Mouse (Mus musculus) heart, postnatal 4 days (tissue): ENCODE results near the gene Igf2bp1. TPM values are rescaled to one million over a fixed set of nuclear protein-coding genes. Genes with fewer than 3 reads are reported as not detected.
A peak's percentile ranks its signal among the peaks of the same experiment; 100 is the strongest.
"Not testable (repeated sequence)": the region's sequence is repeated elsewhere in the genome, so short reads cannot be mapped to it uniquely, and the experiment has no call there.

Experiments
- DNase-seq: peaks from one replicate; pipeline ENCODE4 v3.0.0; 2021
- total RNA-seq, 2 experiments: library from RNA; stranded (reverse); gene quantifications; 2 replicates each; pipeline ENCODE4 v1.2.3; 2021

The Igf2bp1 gene
- total RNA-seq, 2 experiments from 2014 or later: 6.3 to 10.6 TPM

- no peak for DNase-seq
Measured at GRCm38 (mm10) chr11:95959152-95959551, 46.6 kb downstream of the Igf2bp1 start.

- DNase-seq: no peak
Measured at GRCm38 (mm10) chr11:95958251-95958650, 47.5 kb downstream of the Igf2bp1 start.

- no peak for DNase-seq
Measured at GRCm38 (mm10) chr11:95957407-95957806, 48.3 kb downstream of the Igf2bp1 start.

GRCm38 (mm10) chr11:95953313-95953712 is 52.4 kb downstream of the Igf2bp1 start:
- DNase-seq: no peak

- DNase-seq: no peak
Measured at GRCm38 (mm10) chr11:95945838-95946472, 59.8 kb downstream of the Igf2bp1 start.

GRCm38 (mm10) chr11:95939828-95940507 is 65.8 kb downstream of the Igf2bp1 start:
- DNase-seq: no peak

GRCm38 (mm10) chr11:95936409-95936808 is 69.3 kb downstream of the Igf2bp1 start:
- no peak for DNase-seq

- DNase-seq: not testable (repeated sequence)
Measured at GRCm38 (mm10) chr11:95932168-95932567, 73.6 kb downstream of the Igf2bp1 start.

GRCm38 (mm10) chr11:95926398-95926797 is 79.3 kb downstream of the Igf2bp1 start:
- no peak for DNase-seq

- DNase-seq: no peak
Measured at GRCm38 (mm10) chr11:95925976-95926375, 79.8 kb downstream of the Igf2bp1 start.

GRCm38 (mm10) chr11:95924215-95924614 is 81.5 kb downstream of the Igf2bp1 start:
- DNase-seq: no peak

GRCm38 (mm10) chr11:95923477-95923876 is 82.3 kb downstream of the Igf2bp1 start:
- DNase-seq: not testable (repeated sequence)

- no peak for DNase-seq
Measured at GRCm38 (mm10) chr11:95921991-95922621, 83.6 kb downstream of the Igf2bp1 start.

- no peak for DNase-seq
Measured at GRCm38 (mm10) chr11:95916426-95916825, 89.3 kb downstream of the Igf2bp1 start.

- no peak for DNase-seq
Measured at GRCm38 (mm10) chr11:95915006-95915710, 90.6 kb downstream of the Igf2bp1 start.

GRCm38 (mm10) chr11:95914571-95914991 is 91.2 kb downstream of the Igf2bp1 start, which contains the start of gene B4galnt2:
Gene B4galnt2, minus strand, starts transcription at chr11:95914891.
- DNase-seq: peak; percentile 8

- no peak for DNase-seq
Measured at GRCm38 (mm10) chr11:95913959-95914566, 91.7 kb downstream of the Igf2bp1 start.

- DNase-seq: no peak
Measured at GRCm38 (mm10) chr11:95911579-95911978, 94.2 kb downstream of the Igf2bp1 start.

- no peak for DNase-seq
Measured at GRCm38 (mm10) chr11:95907805-95908524, 97.8 kb downstream of the Igf2bp1 start.
